Mouse (Mus musculus) thymus, postnatal 25 days (tissue): ENCODE measurements around the gene Klhdc7a.
"Not testable (repeated sequence)": the region's sequence is repeated elsewhere in the genome, so short reads cannot be mapped to it uniquely, and the experiment has no call there.

Source experiments
- DNase-seq: peaks from one replicate; pipeline ENCODE4 v3.0.0; 2022

Gene Klhdc7a

GRCm38 (mm10) chr4:139967922-139968321 lies at the start of gene Klhdc7a:
Klhdc7a (minus strand) TSS chr4:139968026.
- DNase-seq, result no peak

DNA sequence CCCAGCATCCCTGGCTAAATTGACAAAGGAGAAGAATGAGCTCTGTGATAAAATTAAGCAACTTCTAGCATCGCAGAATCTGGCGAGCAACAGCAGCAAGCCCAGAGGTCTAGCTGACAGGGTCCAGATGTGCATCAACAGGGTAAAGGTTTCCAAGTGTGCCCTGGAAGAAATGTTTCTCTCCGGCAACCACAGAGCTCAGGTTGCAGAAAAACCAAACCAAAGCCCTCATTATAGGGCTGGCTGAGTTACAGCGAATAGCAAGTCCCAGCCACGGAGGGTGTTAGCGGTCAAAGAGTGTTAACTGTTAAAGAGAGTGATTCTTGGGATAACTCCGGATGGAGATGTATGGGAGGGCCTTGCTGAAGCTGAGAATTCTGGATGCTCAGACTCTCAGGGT lies 48.1 kb upstream of the Klhdc7a start:
- no peak for DNase-seq

- DNase-seq, result no peak
These were observed 43.1 kb upstream of the Klhdc7a start for GRCm38 (mm10) chr4:140010728-140011470.

DNA sequence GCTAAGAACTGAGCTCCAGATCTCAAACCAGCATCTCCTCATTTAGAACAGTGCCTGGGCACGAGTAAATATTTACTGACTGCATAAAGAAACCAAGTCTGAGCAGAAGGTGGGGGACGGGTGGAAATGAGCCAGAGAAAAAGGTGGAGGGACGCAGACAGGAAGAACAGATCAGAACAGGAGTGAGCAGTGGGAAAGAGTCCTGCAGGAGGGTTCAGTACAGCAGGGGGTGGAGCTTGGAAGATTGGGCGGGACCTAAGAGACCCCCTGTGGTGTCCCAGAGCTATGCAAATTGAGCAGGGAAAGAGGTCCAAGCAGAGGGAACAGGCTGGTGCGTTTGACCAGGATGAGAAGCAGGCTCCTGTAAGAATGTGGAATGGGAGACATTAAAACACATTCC lies 37.1 kb upstream of the Klhdc7a start:
- DNase-seq, result no peak

GRCm38 (mm10) chr4:140004170-140004569 lies 36.3 kb upstream of the Klhdc7a start:
- no peak for DNase-seq

DNA sequence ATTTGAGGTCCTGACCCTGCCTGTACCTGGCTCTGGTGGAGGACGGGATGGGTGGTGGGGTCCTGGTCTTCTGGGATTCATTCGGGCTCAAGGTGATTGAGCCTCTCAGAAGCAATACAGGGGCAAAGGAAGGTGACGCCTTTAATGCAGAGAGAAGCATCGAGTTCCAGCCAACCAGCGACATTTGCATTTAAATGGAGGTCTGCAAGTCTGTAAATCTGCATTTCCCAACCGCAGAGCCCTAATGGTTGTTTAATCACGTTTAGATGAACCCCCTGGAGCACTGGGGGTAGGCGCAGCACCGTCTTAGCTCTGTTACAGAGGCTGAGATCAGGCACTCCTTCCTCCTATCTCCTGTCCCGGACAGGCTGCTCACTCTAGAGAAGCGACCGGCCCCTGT lies 34.2 kb upstream of the Klhdc7a start:
- DNase-seq, result no peak

DNA sequence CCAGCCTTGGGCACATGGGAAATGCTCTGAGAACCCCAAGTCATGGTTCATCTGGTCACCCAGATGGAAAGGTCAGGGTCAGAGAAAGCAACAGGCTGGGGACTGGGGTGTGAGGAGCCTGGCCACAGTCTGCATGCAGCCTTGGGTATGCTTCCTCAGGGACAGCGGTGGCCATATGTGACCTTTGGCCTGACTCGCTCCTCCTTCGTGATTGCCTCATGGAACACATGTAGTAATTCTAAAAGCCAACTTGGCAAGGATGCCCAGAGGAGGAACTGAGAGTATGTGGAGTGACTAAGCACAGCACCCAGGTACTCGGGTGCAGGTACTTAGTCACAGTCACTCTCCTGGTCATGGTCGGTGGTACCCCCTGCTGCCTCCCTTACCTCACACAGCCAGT lies 33.1 kb upstream of the Klhdc7a start:
- no peak for DNase-seq

DNA sequence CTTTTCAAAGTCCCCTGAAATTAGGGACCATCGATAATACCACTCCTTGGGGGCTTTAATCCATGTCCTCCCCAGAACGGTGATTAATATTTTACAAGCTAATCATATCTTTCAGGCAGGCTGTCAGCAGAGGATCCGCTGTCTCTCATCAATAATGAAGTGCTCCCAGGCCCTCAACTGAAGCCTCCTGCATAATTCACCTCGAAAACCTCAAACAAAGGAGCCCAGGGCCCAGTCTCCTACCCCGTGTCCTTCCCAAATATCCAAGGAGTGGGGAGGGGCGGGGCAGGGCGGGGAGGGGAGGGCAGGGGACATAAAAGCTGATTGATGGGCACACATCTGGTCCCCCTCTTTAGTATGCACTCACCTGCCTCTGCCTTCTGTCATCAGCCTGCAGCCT lies 31.2 kb upstream of the Klhdc7a start:
- no peak for DNase-seq

GRCm38 (mm10) chr4:139995659-139996058 lies 27.8 kb upstream of the Klhdc7a start:
- DNase-seq, result no peak

GRCm38 (mm10) chr4:139993111-139993755 lies 25.4 kb upstream of the Klhdc7a start:
- no peak for DNase-seq

DNA sequence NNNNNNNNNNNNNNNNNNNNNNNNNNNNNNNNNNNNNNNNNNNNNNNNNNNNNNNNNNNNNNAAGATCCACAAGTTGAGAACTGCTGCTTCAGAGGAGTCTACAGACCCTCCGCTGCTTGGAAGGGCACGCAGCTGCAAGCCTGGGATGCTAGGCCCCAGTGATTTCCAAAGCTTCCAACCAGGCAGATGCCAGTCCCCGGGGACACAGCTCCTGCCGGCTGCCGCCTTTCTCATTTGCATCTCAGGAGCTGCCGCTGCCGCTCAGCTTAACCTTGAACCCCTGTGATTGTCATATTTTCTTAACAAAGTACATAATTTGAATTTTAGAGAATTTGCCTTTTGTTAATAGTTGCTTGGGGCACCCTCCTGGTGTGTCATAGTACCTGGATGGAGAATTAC lies 19.1 kb upstream of the Klhdc7a start:
- DNase-seq, result no peak

- DNase-seq, result no peak
These were observed 10.9 kb upstream of the Klhdc7a start for GRCm38 (mm10) chr4:139978716-139979115.

GRCm38 (mm10) chr4:139977308-139977781 lies 9.5 kb upstream of the Klhdc7a start:
- DNase-seq, result no peak

DNA sequence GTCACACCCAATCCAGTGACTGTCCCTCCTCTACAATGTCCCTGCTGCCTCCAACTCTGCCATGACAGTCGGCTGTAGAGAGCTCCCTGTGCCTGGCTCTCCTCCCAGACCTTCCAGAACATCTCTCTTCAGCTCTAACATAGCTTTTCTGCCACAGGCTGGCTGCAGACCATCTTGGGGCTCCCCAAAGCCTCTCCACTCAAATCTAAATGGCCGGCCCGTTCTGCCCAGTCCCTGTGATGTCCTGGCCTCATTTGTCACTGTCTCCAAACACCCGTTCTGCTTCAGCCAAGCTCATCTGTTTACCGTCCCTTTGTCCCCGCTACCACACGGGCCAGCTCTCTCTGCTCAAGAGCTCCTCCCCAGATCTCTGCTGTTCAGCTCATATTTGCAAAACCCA lies 6.7 kb upstream of the Klhdc7a start:
- DNase-seq, result no peak

DNA sequence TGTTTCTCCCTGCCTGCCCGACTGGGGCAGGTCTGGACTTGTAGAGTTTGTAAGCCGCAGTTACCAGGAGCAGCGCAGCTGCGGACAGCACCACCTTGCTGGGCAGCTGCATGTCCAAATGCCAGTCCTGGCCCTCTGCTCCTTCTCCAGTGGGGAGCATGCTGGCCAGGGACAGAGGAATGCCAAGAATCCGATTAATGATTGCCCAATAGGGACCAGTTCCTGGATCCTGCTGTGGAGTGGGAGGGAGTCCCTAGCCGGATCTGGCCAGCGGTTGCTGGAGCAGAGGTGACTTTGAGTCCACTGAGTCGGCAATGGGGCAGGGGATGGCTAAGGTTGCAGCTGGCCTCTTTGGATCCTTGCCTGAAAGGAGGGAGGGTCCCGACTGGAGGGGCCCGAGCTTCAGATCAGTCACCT lies 343 bp downstream of the Klhdc7a start:
- no peak for DNase-seq

- DNase-seq, result no peak
These were observed 845 bp downstream of the Klhdc7a start for GRCm38 (mm10) chr4:139966981-139967380.

DNA sequence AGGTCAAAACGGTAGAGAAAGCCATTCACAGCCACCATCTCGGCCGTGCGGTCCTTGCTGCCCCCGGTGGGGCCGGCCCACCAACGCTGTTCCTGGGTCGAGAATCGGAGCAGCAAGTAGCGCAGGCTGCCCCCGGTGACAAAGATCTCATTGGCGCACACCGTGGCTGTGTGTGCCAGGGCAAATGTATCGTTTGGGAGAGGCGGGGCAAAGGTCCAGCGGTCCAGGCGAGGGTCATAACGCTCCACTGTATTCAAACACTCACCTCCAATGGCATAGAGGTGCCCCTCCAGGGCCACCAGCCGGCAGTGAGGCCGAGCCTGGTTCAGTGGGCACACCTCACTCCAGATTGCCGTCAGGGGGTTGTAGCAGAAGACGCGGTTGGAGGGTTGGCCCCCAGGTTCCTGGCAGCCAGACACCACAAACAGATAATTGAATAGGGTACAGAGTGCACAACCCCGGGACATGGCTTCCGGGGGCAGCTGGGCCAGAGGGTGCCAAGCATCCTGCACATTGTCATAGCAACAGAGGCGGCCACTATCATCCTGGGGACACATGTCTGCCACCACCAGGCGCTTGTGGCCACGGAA lies 2.1 kb downstream of the Klhdc7a start:
- DNase-seq, result no peak

GRCm38 (mm10) chr4:139964406-139964805 lies 3.4 kb downstream of the Klhdc7a start:
- DNase-seq, result no peak

DNA sequence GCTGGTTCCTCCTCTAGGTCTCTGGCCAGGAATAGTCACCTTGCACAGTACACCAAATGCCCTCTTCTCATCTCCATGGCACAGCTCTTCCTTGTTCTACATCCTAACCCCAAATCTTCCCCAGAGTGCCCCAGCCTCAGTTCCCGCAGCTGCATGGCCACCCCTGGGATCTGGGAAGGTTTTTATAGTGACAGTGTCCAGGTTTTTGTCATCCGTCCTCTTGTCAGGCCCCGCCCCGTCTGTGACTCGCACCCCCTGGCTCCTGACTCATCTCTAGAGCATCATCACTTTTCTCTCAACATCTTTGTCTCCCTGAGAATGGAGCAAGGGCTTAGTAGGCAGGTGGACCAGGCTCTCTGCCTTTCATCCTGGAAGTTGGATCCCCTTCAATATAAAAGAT lies 3.9 kb downstream of the Klhdc7a start:
- DNase-seq, result no peak

DNA sequence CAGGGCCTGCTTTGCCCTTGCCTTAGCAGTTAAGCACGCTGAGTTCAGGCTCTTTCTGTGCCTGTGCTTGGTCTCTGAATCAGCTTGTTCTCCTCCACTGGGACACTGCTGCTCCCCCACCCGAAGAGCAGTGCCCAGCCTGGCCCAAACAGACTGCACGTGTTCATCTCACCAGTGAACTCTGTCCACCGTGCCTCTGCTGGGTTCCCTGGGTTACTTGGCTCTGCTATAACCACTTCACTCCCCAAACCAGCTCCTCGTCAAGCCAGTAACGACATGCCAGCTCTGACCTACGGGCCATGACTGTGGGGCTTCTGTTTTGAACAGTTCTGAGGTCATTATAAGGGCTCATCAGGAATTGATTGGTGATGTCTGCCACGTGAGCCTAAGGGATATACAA lies 4.8 kb downstream of the Klhdc7a start:
- DNase-seq, result no peak

- DNase-seq, result no peak
These were observed 6.0 kb downstream of the Klhdc7a start for GRCm38 (mm10) chr4:139961816-139962215.

DNA sequence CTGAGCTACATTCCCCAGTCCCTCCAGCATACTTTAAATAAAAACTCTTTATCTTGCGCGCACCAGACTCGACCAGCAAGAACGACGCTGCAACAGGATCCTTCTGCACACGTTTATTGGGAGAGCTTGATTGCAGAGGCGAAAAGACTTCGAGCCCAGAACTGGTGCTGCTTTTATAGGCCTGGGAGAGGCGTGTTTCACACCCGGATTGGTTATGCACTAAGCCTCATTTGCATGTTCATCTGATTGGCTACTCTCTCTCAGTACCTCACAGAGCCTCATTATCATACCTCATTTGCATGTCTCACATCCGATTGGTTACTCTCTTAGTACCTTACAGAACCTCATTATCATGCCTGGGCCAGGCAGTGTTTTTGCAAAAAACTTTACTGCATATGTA lies 6.5 kb downstream of the Klhdc7a start:
- not testable (repeated sequence) for DNase-seq

DNA sequence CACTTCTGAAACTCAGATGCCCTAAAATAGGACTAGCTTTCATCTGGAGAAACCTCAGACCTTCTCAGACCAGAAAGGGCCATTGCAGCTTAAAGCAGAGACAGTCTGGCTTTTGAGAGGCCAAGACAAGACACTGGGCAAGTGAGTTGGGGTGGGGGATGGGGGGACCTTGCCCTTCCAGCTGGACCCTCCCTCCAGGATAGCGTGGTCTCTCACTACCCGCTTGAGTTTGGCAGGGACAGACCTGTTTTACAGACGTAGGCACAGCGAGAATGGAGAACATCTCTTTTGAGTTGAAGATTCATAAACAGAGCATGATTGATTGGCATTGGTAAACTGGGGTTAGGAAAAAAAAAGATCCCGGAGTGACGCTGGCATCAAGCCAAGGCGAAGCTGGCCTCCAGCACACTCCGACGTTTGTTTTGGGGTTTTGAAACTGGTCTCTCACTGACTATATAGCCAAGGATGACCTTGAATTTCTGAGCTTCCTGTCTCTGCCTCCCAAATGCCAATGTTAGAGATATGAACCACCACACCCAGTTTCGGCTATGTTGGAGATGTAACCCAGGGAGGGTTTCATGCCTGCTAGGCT lies 7.0 kb downstream of the Klhdc7a start:
- no peak for DNase-seq
